Mouse (Mus musculus) E14TG2a.4 (cell line): ENCODE results near the gene Rwdd2b.
A peak's percentile ranks its signal among the peaks of the same experiment; 100 is the strongest.

Experiments used
- CTCF ChIP-seq: conservative IDR thresholded peaks from 2 replicates; pipeline ENCODE4 v1.5.1; 2014; ENCODE audit warnings: low read length
- NANOG ChIP-seq: IDR thresholded peaks from 2 replicates; pipeline ENCODE4 v1.6.1; 2014; ENCODE audit warnings: borderline replicate concordance, low read length, mixed read lengths

- peak; percentile 41 for TF ChIP-seq CTCF
- no peak for TF ChIP-seq NANOG
Observed at GRCm38 (mm10) chr16:87405001-87405400, 35.4 kb downstream of the Rwdd2b start.
